Mouse (Mus musculus) CH12.LX (cell line): ENCODE measurements around the gene Rnaseh2c. TPM values are rescaled to one million over a fixed set of nuclear protein-coding genes. Genes with fewer than 3 reads are reported as not detected.

Experiments used
- DNase-seq: peaks from one replicate; pipeline ENCODE4 v3.0.0-alpha.2; 2013; ENCODE audit errors: extremely low read depth
- H3K27ac ChIP-seq: 2 replicates; pipeline ENCODE4 v1.5.1; 2012; ENCODE audit warnings: low read depth, mild to moderate bottlenecking, control low read depth, moderate library complexity; ENCODE audit not compliant: insufficient read depth
- H3K27me3 ChIP-seq: replicated peaks from 2 replicates; pipeline ENCODE3; 2012; ENCODE audit warnings: inconsistent platforms
- H3K36me3 ChIP-seq, 2 experiments: replicated peaks in 1 of 2; 2 replicates each; pipeline versions ENCODE3 to v1.6.1; 2012; ENCODE audit warnings: inconsistent platforms in 1 of 2, low read length in 1 of 2, mild to moderate bottlenecking in 1 of 2, mixed read lengths in 1 of 2, moderate library complexity in 1 of 2; ENCODE audit not compliant: control insufficient read depth in 1 of 2, insufficient read depth in 1 of 2
- H3K4me1 ChIP-seq, 2 experiments: 2 replicates each; pipeline ENCODE4 v1.6.1; 2012; ENCODE audit warnings: inconsistent platforms in 1 of 2, moderate library complexity in 1 of 2; ENCODE audit not compliant: insufficient read depth in 2 of 2, control insufficient read depth in 1 of 2
- H3K4me2 ChIP-seq: 2 replicates; pipeline ENCODE4 v1.6.1; 2012; ENCODE audit warnings: low read depth, mild to moderate bottlenecking, control low read depth; ENCODE audit not compliant: poor library complexity, insufficient read depth, severe bottlenecking
- H3K4me3 ChIP-seq, 3 experiments: fragments of 150-350 bp in 1 of 3; sonication (generic) in 1 of 3; replicated peaks in 1 of 3; 2 replicates each; pipeline versions ENCODE3 to v1.5.1; 2011 to 2012; ENCODE audit warnings: low read depth in 2 of 3, low read length in 2 of 3, mild to moderate bottlenecking in 2 of 3, moderate library complexity in 2 of 3, control low read depth in 1 of 3, improper control_type of control experiment in 1 of 3, inconsistent platforms in 1 of 3, mixed read lengths in 1 of 3; ENCODE audit not compliant: poor library complexity in 1 of 3
- H3K79me2 ChIP-seq: replicated peaks from 2 replicates; pipeline ENCODE4 v1.6.1; 2012; ENCODE audit warnings: mild to moderate bottlenecking, moderate library complexity; ENCODE audit not compliant: control insufficient read depth, poor library complexity, insufficient read depth, severe bottlenecking; ENCODE audit errors: extremely low read depth
- H3K9ac ChIP-seq: 2 replicates; pipeline ENCODE4 v1.6.1; 2012; ENCODE audit warnings: low read depth, mild to moderate bottlenecking, control low read depth, moderate library complexity; ENCODE audit not compliant: insufficient read depth
- H3K9me3 ChIP-seq: replicated peaks from 2 replicates; pipeline ENCODE3; 2012; ENCODE audit warnings: low read length, inconsistent platforms, mixed read lengths
- CTCF ChIP-seq, 2 experiments: IDR thresholded peaks in 1 of 2; conservative IDR thresholded peaks in 1 of 2; 2 replicates each; pipeline ENCODE4 v1.5.1; 2011 to 2012; ENCODE audit warnings: low read depth in 2 of 2, low read length in 2 of 2, improper control_type of control experiment in 1 of 2, inconsistent platforms in 1 of 2, mild to moderate bottlenecking in 1 of 2, moderate library complexity in 1 of 2
- E2F4 ChIP-seq: IDR thresholded peaks from 2 replicates; pipeline ENCODE4 v1.6.1; 2011; ENCODE audit warnings: low read depth, low read length, improper control_type of control experiment; ENCODE audit not compliant: insufficient replicate concordance
- ELF1 ChIP-seq: IDR thresholded peaks from 2 replicates; pipeline ENCODE4 v1.6.1; 2014; ENCODE audit warnings: low read depth, mild to moderate bottlenecking, inconsistent platforms, low read length, improper control_type of control experiment
- GABPA ChIP-seq: IDR thresholded peaks from 2 replicates; pipeline ENCODE4 v1.6.1; 2012; ENCODE audit warnings: low read depth, low read length, improper control_type of control experiment, inconsistent platforms; ENCODE audit not compliant: insufficient replicate concordance
- HCFC1 ChIP-seq: IDR thresholded peaks from 2 replicates; pipeline ENCODE4 v1.6.1; 2012; ENCODE audit warnings: low read depth, mild to moderate bottlenecking, inconsistent platforms, low read length, improper control_type of control experiment
- IRF4 ChIP-seq: IDR thresholded peaks from 2 replicates; pipeline ENCODE4 v1.6.1; 2014; ENCODE audit warnings: low read depth, mild to moderate bottlenecking, inconsistent platforms, low read length, improper control_type of control experiment
- JUN ChIP-seq: IDR thresholded peaks from 2 replicates; pipeline ENCODE4 v1.6.1; 2011; ENCODE audit warnings: low read depth, mild to moderate bottlenecking, low read length, improper control_type of control experiment, moderate library complexity; ENCODE audit not compliant: insufficient read depth
- KAT2A ChIP-seq: IDR thresholded peaks from 2 replicates; pipeline ENCODE4 v1.6.1; 2012; ENCODE audit warnings: low read length, improper control_type of control experiment, inconsistent platforms; ENCODE audit not compliant: insufficient replicate concordance
- MAFK ChIP-seq: IDR thresholded peaks from 2 replicates; pipeline ENCODE4 v1.6.1; 2011; ENCODE audit warnings: low read length, improper control_type of control experiment; ENCODE audit not compliant: insufficient replicate concordance
- MAX ChIP-seq: IDR thresholded peaks from 2 replicates; pipeline ENCODE4 v1.6.1; 2011; ENCODE audit warnings: low read length, improper control_type of control experiment
- MAZ ChIP-seq: IDR thresholded peaks from 2 replicates; pipeline ENCODE4 v1.6.1; 2012; ENCODE audit warnings: low read depth, mild to moderate bottlenecking, inconsistent platforms, low read length, improper control_type of control experiment, moderate library complexity
- MEF2A ChIP-seq: IDR thresholded peaks from 2 replicates; pipeline ENCODE4 v1.6.1; 2014; ENCODE audit warnings: low read depth, mild to moderate bottlenecking, inconsistent platforms, low read length, improper control_type of control experiment, borderline replicate concordance
- MYC ChIP-seq: IDR thresholded peaks from 2 replicates; pipeline ENCODE4 v1.6.1; 2011; ENCODE audit warnings: low read depth, mild to moderate bottlenecking, improper control_type of control experiment, low read length
- NELFE ChIP-seq: IDR thresholded peaks from 2 replicates; pipeline ENCODE4 v1.6.1; 2011; ENCODE audit warnings: low read depth, low read length, improper control_type of control experiment
- NRF1 ChIP-seq: IDR thresholded peaks from 2 replicates; pipeline ENCODE4 v1.6.1; 2014; ENCODE audit warnings: low read depth, mild to moderate bottlenecking, inconsistent platforms, low read length, improper control_type of control experiment, moderate library complexity
- PAX5 ChIP-seq: IDR thresholded peaks from 2 replicates; pipeline ENCODE4 v1.6.1; 2012; ENCODE audit warnings: low read length, inconsistent platforms, mixed read lengths
- POLR2A ChIP-seq: IDR thresholded peaks from 2 replicates; pipeline ENCODE4 v1.6.1; 2011; ENCODE audit warnings: low read depth, mild to moderate bottlenecking, improper control_type of control experiment, low read length
- RAD21 ChIP-seq: IDR thresholded peaks from 2 replicates; pipeline ENCODE4 v1.6.1; 2011; ENCODE audit warnings: low read depth, mild to moderate bottlenecking, low read length, improper control_type of control experiment, moderate library complexity
- TBP ChIP-seq: conservative IDR thresholded peaks from 2 replicates; pipeline ENCODE4 v1.6.1; 2011; ENCODE audit warnings: low read depth, low read length, improper control_type of control experiment
- TCF12 ChIP-seq: IDR thresholded peaks from 2 replicates; pipeline ENCODE4 v1.6.1; 2014; ENCODE audit warnings: low read depth, mild to moderate bottlenecking, inconsistent platforms, low read length, improper control_type of control experiment
- ZMIZ1 ChIP-seq: IDR thresholded peaks from 2 replicates; pipeline ENCODE4 v1.6.1; 2012; ENCODE audit warnings: low read depth, mild to moderate bottlenecking, inconsistent platforms, low read length, improper control_type of control experiment
- dilution Hi-C: fragments of 300-500 bp; cut with MboI; formaldehyde crosslinking; loops from 2 replicates; pipeline ENCODE4 v1.14.3; 2020; ENCODE audit warnings: low sequenced_read_pairs; ENCODE audit not compliant: extremely low pct_unique_long_range_greater_than_20kb, extremely low pct_ligation_motif_present
- in situ Hi-C: fragments of 300-500 bp; cut with MboI; formaldehyde crosslinking; loops from 3 replicates; pipeline ENCODE4 v1.14.3; 2019; ENCODE audit warnings: low sequenced_read_pairs, low pct_ligation_motif_present, low pct_unique_long_range_greater_than_20kb, mixed read lengths
- polyA plus RNA-seq: library from polyadenylated mRNA; unstranded; fragments of >175 nt; gene quantifications from 2 replicates; pipeline ENCODE4 v1.2.1, GENCODE M21; 2012; ENCODE audit warnings: low read depth; ENCODE audit not compliant: insufficient read length
- total RNA-seq, 2 experiments: library from RNA; depleted of rRNA; stranded (reverse); fragments of 300-350 nt in 1 of 2; fragments of >200 nt in 1 of 2; gene quantifications; 2 replicates each; pipeline ENCODE4 v1.2.3; 2012 to 2014

Gene Rnaseh2c
- total RNA-seq (2012; rRNA removed) (124 and 164 TPM in 2 replicates), total RNA-seq (2014; rRNA removed) (51.3 and 54.2 TPM in 2 replicates), polyA plus RNA-seq (75.4 and 79.0 TPM in 2 replicates)

DNA sequence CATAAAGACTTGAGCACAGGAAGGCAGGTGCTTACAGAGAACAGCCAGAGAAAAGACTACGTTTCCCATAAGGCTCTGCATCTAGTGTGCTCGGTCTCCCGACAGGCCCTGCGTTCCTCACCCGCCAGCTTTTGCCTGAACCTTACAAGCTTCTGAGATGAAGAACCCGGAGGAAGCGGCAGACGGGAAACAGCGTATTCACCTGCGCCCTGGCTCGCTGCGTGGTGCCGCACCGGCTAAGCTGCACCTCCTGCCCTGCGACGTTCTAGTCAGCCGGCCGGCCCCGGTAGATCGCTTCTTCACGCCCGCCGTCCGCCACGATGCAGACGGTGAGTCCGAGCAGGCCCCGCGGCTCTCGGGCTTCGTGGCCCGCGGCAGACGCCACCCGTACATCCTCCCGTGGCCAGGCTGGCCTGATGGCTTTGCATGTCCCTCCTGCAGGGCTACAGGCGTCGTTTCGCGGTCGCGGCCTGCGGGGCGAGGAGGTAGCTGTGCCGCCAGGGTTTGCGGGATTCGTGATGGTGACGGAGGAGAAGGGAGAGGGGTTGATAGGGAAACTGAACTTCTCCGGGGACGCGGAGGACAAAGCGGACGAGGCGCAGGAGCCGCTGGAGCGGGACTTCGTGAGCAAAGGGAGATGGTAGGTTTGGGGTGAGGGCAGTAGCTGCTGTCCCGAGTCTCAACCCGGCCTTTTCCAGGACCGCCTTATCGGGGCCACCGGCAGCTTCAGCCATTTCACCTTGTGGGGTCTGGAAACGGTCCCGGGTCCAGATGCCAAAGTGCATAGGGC lies at the start of gene Rnaseh2c:
Gene Rnaseh2c (plus strand): TSS at position 122 of the 790 bp plus-strand sequence.
- H3K9ac ChIP-seq: peak within 1 kb of the TSS; percentile 81
- TF ChIP-seq MYC (peak; percentile 86; the same call in 1 of the 2 replicates), GABPA (peak; percentile 50; the same call in 1 of the 2 replicates), E2F4 (peak; percentile 68; the same call in 1 of the 2 replicates), NRF1 (peak; percentile 45; the same call in 1 of the 2 replicates), MAFK (no peak), IRF4 (no peak; the same call in 1 of the 2 replicates), TBP (peak; percentile 73), TCF12 (peak; percentile 70), ELF1 (peak; percentile 82), HCFC1 (peak; percentile 98), MEF2A (no peak), MAX (peak; percentile 49), RAD21 (no peak), ZMIZ1 (no peak), NELFE (peak; percentile 69), POLR2A (peak; percentile 86), KAT2A (peak; percentile 95; the same call in 1 of the 2 replicates)
- peaks cover 38 to 40% of the 10 kb centered on the region in 2 experiments for H3K36me3 ChIP-seq
- dilution Hi-C loops: no loop called here
- H3K4me3 ChIP-seq: peak within 1 kb of the TSS; percentile 74 to 99 (median 86)
- DNase-seq: peak; percentile 86
- no peaks in the 10 kb centered on the region for H3K9me3 ChIP-seq
- in situ Hi-C loops: no loop called here
- H3K4me2 ChIP-seq: peak within 1 kb of the TSS; percentile 70
- peaks cover 12% of the 10 kb centered on the region for H3K79me2 ChIP-seq
- H3K27ac ChIP-seq: peak within 1 kb of the TSS; percentile 76
- no peaks in the 10 kb centered on the region for H3K27me3 ChIP-seq
- H3K4me1 ChIP-seq: peaks cover 10 to 24% of the 10 kb centered on the region in 2 experiments

DNA sequence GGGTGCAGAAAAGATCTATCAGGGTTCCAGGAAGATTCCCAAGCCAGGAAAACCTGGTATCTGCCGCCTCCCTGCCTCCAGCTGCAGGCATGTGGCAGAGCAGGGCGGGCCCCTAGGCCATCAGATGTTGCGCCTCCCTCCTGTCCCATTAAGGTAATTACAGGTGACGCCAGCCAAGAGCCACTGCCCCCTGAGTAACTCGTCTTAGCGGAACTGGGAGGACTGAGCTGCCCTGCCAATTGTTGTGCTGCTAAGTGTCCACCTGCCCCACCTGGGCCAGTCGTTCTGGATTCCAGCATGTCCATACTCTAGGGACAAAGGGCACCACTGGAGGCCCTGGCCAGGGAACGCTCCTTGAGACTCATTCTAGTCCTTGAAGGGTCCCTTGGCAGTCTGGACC lies 47.9 kb upstream of the Rnaseh2c start:
- dilution Hi-C loops (no loop called here), in situ Hi-C loops (no loop called here)
- Histone ChIP-seq H3K4me3 (no peak overlapping the region), H3K36me3 (no peaks in the 10 kb centered on the region), H3K27ac (no peak overlapping the region), H3K4me1 (peaks cover 0 to 11% of the 10 kb centered on the region in 2 experiments; a peak in 2 of 4 replicates), H3K79me2 (no peaks in the 10 kb centered on the region), H3K9ac (no peak overlapping the region), H3K9me3 (no peaks in the 10 kb centered on the region), H3K27me3 (peaks cover 64% of the 10 kb centered on the region), H3K4me2 (no peak overlapping the region)
- TF ChIP-seq PAX5 (no peak), MAZ (no peak), NELFE (no peak), JUN (no peak), CTCF (conservative IDR thresholded peaks at IDR 0.05 in 1 of 2, IDR thresholded peaks at IDR 0.05 in 1 of 2; ENCODE audit: low read depth in 2 of 2, low read length in 2 of 2) (no peak)
- DNase-seq: no peak
